Mouse (Mus musculus) kidney, postnatal 0 days (tissue): ENCODE data around the gene Serpini1. TPM values are rescaled to one million over a fixed set of nuclear protein-coding genes. Genes with fewer than 3 reads are reported as not detected.
"Not testable (repeated sequence)": the region's sequence is repeated elsewhere in the genome, so short reads cannot be mapped to it uniquely, and the experiment has no call there.

ENCODE experiments used
- ATAC-seq: fragments of 200-750 bp; cut with Nextera tagmentation; replicated peaks from 2 replicates; pipeline ENCODE4 v1.8.0; 2017; ENCODE audit warnings: low read depth, moderate number of reproducible peaks, moderate TSS enrichment, moderate library complexity; ENCODE audit not compliant: low FRiP score
- DNase-seq: peaks from one replicate; pipeline ENCODE4 v3.0.0-alpha.2; 2016; ENCODE audit warnings: low spot score
- H3K27ac ChIP-seq: fragments of 300-500 bp; sonication (generic); 2 replicates; pipeline ENCODE4 v1.5.1; 2014; ENCODE audit warnings: mild to moderate bottlenecking
- H3K27me3 ChIP-seq: fragments of 300-500 bp; sonication (generic); 2 replicates; pipeline ENCODE4 v1.6.1; 2014; ENCODE audit warnings: low read length, mixed read lengths; ENCODE audit not compliant: insufficient read depth
- H3K36me3 ChIP-seq: fragments of 300-500 bp; sonication (generic); 2 replicates; pipeline ENCODE4 v1.6.1; 2014; ENCODE audit warnings: low read length, mixed read lengths; ENCODE audit not compliant: insufficient read depth
- H3K4me1 ChIP-seq: fragments of 300-500 bp; sonication (generic); replicated peaks from 2 replicates; pipeline ENCODE4 v1.6.1; 2014; ENCODE audit warnings: antibody characterized with exemption, low read length, mixed read lengths; ENCODE audit not compliant: insufficient read depth
- H3K4me2 ChIP-seq: fragments of 300-500 bp; sonication (generic); 2 replicates; pipeline ENCODE4 v1.6.1; 2014; ENCODE audit warnings: mild to moderate bottlenecking, low read length, moderate library complexity, mixed read lengths
- H3K4me3 ChIP-seq: fragments of 300-500 bp; sonication (generic); replicated peaks from 2 replicates; pipeline ENCODE4 v1.5.1; 2014; ENCODE audit warnings: low read depth, low read length
- H3K9ac ChIP-seq: fragments of 300-500 bp; sonication (generic); 2 replicates; pipeline ENCODE4 v1.6.1; 2014; ENCODE audit warnings: low read depth, low read length
- H3K9me3 ChIP-seq: fragments of 300-500 bp; sonication (generic); replicated peaks from 2 replicates; pipeline ENCODE4 v1.6.1; 2016; ENCODE audit warnings: low read length, inconsistent platforms, mixed read lengths
- CTCF ChIP-seq: IDR thresholded peaks from 2 replicates; pipeline ENCODE4 v1.5.1; 2016; ENCODE audit warnings: antibody characterized with exemption, low read depth, mild to moderate bottlenecking, moderate library complexity
- WGBS: fragments of 180-500 bp; shearing (Covaris S2); extraction: QIAGEN DNeasy Blood & Tissue Kit; methylation state at CpG from one replicate; pipeline ENCODE4 v1.1.7; 2014; 5-methylcytosine and 5-hydroxymethylcytosine counted together
- polyA plus RNA-seq: library from polyadenylated mRNA; unstranded; fragments of >200 nt; fragmentation: Nextera tagmentation; extraction: Ambion mirVana; gene quantifications from 2 replicates; pipeline ENCODE4 v1.2.1, GENCODE M21; 2015

Serpini1 gene
- polyA plus RNA-seq, 1 experiment from 2014 or later, result 9.0 TPM

GRCm38 (mm10) chr3:75651603-75652115 is 94.3 kb downstream of the Serpini1 start:
- Histone ChIP-seq H3K9ac (no peak overlapping the region), H3K4me3 (no peak overlapping the region), H3K9me3 (no peaks in the 10 kb centered on the region), H3K27me3 (no peaks in the 10 kb centered on the region), H3K4me2 (no peak overlapping the region), H3K36me3 (no peaks in the 10 kb centered on the region), H3K27ac (no peak overlapping the region), H3K4me1 (no peaks in the 10 kb centered on the region)
- 64% methylated on average over 2 of the region's 2 CpGs for WGBS
- no peak for DNase-seq
- TF ChIP-seq CTCF, result no peak
- no peak for ATAC-seq

- 61% methylated on average over 4 of the region's 4 CpGs for WGBS
- not testable (repeated sequence) for DNase-seq
These were observed 96.6 kb downstream of the Serpini1 start for GRCm38 (mm10) chr3:75653901-75654300.

GRCm38 (mm10) chr3:75655578-75656344 is 98.4 kb downstream of the Serpini1 start:
- ATAC-seq, result no peak
- no peak for DNase-seq
- 79% methylated on average over 6 of the region's 6 CpGs for WGBS
- Histone ChIP-seq H3K27me3 (no peaks in the 10 kb centered on the region), H3K27ac (no peak overlapping the region), H3K9me3 (no peaks in the 10 kb centered on the region), H3K4me3 (no peak overlapping the region), H3K4me2 (no peak overlapping the region), H3K36me3 (no peaks in the 10 kb centered on the region), H3K4me1 (no peaks in the 10 kb centered on the region), H3K9ac (no peak overlapping the region)
- no peak for TF ChIP-seq CTCF

More at GRCm38 (mm10) chr3:75653901-75654300, 96.6 kb downstream of the Serpini1 start:
- not testable (repeated sequence) for H3K4me3 ChIP-seq, H3K27ac ChIP-seq, H3K27me3 ChIP-seq, H3K9me3 ChIP-seq, H3K9ac ChIP-seq, H3K4me1 ChIP-seq, ATAC-seq, H3K36me3 ChIP-seq, H3K4me2 ChIP-seq

- no peak overlapping the region for H3K27ac ChIP-seq
- H3K4me1 ChIP-seq, result no peaks in the 10 kb centered on the region
- no peaks in the 10 kb centered on the region for H3K9me3 ChIP-seq
- no peaks in the 10 kb centered on the region for H3K36me3 ChIP-seq
- H3K4me2 ChIP-seq, result no peak overlapping the region
- no peak for DNase-seq
- no peak for TF ChIP-seq CTCF
- WGBS, result 49% methylated on average over 3 of the region's 3 CpGs
- no peak overlapping the region for H3K9ac ChIP-seq
- no peak overlapping the region for H3K4me3 ChIP-seq
- no peaks in the 10 kb centered on the region for H3K27me3 ChIP-seq
- no peak for ATAC-seq
These were observed 109.6 kb downstream of the Serpini1 start for GRCm38 (mm10) chr3:75666962-75667361.

- no peaks in the 10 kb centered on the region for H3K36me3 ChIP-seq
- TF ChIP-seq CTCF, result no peak
- no peaks in the 10 kb centered on the region for H3K4me1 ChIP-seq
- H3K27me3 ChIP-seq, result no peaks in the 10 kb centered on the region
- ATAC-seq (no peak), DNase-seq (no peak)
- WGBS, result 63% methylated on average over 1 of the region's 1 CpGs
- no peak overlapping the region for H3K4me3 ChIP-seq
- no peak overlapping the region for H3K9ac ChIP-seq
- no peak overlapping the region for H3K27ac ChIP-seq
- no peak overlapping the region for H3K4me2 ChIP-seq
- no peaks in the 10 kb centered on the region for H3K9me3 ChIP-seq
These were observed 113.1 kb downstream of the Serpini1 start for GRCm38 (mm10) chr3:75670425-75670824.

GRCm38 (mm10) chr3:75682881-75683280 is 125.5 kb downstream of the Serpini1 start:
- no peaks in the 10 kb centered on the region for H3K4me1 ChIP-seq

More at GRCm38 (mm10) chr3:75682881-75683280, 125.5 kb downstream of the Serpini1 start:
- Histone ChIP-seq H3K9me3 (no peaks in the 10 kb centered on the region), H3K9ac (no peak overlapping the region), H3K36me3 (no peaks in the 10 kb centered on the region), H3K27ac (no peak overlapping the region), H3K4me2 (no peak overlapping the region), H3K27me3 (no peaks in the 10 kb centered on the region), H3K4me3 (no peak overlapping the region)
- no peak for TF ChIP-seq CTCF
- ATAC-seq (no peak), DNase-seq (no peak)
